Mouse (Mus musculus): ENCODE measurements around the gene Ifnar1. TPM values are rescaled to one million over a fixed set of nuclear protein-coding genes. Genes with fewer than 3 reads are reported as not detected.

Gene Ifnar1
- polyA plus RNA-seq, 1 experiment: 12.4 TPM

DNA sequence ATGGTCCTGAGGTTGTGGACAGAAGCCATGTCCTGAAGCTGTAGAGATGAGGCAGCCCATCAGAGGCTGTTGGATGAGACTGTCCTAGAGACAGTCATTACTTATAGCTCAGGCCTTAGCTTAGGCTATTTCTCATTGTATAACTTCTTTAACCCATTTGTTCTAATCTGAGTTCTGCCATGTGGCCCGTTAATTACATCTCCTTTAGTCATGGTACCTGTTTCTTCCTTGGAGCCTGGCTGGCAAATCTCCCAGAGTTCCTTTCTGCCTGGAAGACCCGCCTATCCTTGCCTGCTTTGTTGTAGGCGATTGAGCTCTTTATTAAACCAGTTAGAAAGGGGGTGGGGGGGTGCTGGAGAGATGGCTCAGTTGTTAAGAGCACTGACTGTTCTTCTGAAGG, 11.7 kb downstream of the Ifnar1 start:
- TF ChIP-seq POLR2A (IDR thresholded peaks at IDR 0.05; ENCODE audit: low read depth, low read length): no peak
- TF ChIP-seq CTCF (IDR thresholded peaks at IDR 0.05; ENCODE audit: extremely low read depth, insufficient read length, insufficient replicate concordance, low read depth, low read length): no peak
- Histone ChIP-seq H3K36me3 (ENCODE audit: control insufficient read depth, insufficient read depth, low read length) (peaks cover 75% of the 10 kb centered on the region), H3K4me3 (ENCODE audit: low read depth, low read length) (no peak overlapping the region), H3K27ac (ENCODE audit: insufficient read depth, low read depth, low read length) (no peak overlapping the region), H3K27me3 (ENCODE audit: control insufficient read depth, insufficient read depth, low read length) (no peaks in the 10 kb centered on the region), H3K4me1 (ENCODE audit: control insufficient read depth, insufficient read depth, insufficient read length, low read length) (no peaks in the 10 kb centered on the region)
- 87% methylated on average over 3 of the region's 3 CpGs for WGBS

DNA sequence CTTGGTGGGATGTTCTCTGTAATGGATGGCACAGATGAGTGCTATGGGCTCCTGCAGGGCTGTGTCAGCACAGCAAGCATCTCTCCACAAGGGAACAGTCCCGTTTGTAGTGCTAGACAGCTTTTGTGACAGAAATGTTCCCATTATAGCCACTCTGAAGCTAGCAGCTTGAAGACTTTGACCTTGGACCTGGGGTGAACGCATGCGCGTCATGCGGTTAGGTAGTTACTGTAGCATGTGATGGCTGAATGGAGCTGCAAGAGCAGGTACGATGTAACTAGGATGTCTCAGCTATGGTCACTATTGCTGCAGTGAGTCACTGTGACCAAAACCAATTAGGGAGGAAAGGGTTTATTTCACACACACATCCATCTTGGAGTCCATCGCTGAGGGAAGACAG, 13.0 kb downstream of the Ifnar1 start:
- TF ChIP-seq POLR2A (IDR thresholded peaks at IDR 0.05; ENCODE audit: low read depth, low read length): no peak
- TF ChIP-seq CTCF (IDR thresholded peaks at IDR 0.05; ENCODE audit: extremely low read depth, insufficient read length, insufficient replicate concordance, low read depth, low read length): no peak
- Histone ChIP-seq H3K27ac (ENCODE audit: insufficient read depth, low read depth, low read length) (no peak overlapping the region), H3K27me3 (ENCODE audit: control insufficient read depth, insufficient read depth, low read length) (no peaks in the 10 kb centered on the region), H3K36me3 (ENCODE audit: control insufficient read depth, insufficient read depth, low read length) (peaks cover 70% of the 10 kb centered on the region), H3K4me3 (ENCODE audit: low read depth, low read length) (no peak overlapping the region), H3K4me1 (ENCODE audit: control insufficient read depth, insufficient read depth, insufficient read length, low read length) (no peaks in the 10 kb centered on the region)
- WGBS: 86% methylated on average over 7 of the region's 7 CpGs

DNA sequence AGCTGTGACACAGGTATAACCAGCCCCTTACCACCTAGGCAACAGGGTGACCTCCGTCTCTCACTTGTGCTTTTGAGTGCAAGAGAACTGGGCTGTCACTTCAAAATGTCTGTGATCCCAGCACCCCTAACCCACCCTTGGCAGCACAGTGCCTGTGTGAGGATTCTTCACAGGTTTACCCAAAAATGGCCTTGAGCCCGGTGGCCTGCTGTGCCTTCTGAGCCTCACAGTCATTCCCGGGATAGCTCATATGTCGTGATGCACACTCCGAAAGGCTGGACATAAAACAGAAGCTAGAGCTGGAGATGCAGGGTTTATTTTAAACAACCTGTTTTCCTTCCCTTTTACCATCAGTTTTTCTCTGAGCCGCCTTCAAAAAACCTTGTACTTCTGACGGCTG, 19.7 kb downstream of the Ifnar1 start:
- peaks cover 69% of the 10 kb centered on the region for H3K36me3 ChIP-seq (ENCODE audit: control insufficient read depth, insufficient read depth, low read length)
- H3K27me3 ChIP-seq (ENCODE audit: control insufficient read depth, insufficient read depth, low read length): no peaks in the 10 kb centered on the region
- H3K4me3 ChIP-seq (ENCODE audit: low read depth, low read length): no peak overlapping the region
- H3K27ac ChIP-seq (ENCODE audit: insufficient read depth, low read depth, low read length): no peak overlapping the region
- H3K4me1 ChIP-seq (ENCODE audit: control insufficient read depth, insufficient read depth, insufficient read length, low read length): no peaks in the 10 kb centered on the region
- TF ChIP-seq POLR2A (IDR thresholded peaks at IDR 0.05; ENCODE audit: low read depth, low read length) (no peak), CTCF (IDR thresholded peaks at IDR 0.05; ENCODE audit: extremely low read depth, insufficient read length, insufficient replicate concordance, low read depth, low read length) (no peak)
- 94% methylated on average over 7 of the region's 7 CpGs for WGBS

DNA sequence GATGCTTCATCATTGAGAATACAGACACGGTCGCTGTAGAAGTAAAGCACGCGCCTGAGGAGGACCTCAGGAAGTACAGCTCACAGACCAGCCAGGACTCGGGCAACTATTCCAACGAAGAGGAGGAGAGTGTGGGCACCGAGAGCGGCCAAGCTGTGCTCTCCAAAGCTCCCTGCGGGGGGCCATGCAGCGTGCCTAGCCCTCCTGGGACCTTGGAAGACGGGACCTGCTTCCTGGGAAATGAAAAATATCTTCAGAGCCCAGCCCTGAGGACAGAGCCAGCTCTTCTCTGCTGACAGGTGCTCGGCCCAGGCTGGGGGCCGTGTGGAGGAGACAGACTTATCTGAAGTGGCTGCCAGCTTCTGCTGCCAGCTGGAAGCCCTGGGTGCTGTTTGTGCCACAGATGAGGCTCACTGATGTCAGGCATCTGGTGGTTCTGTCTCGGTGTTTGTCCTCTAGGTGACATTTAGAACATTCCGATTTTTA, 20.1 kb downstream of the Ifnar1 start:
- 88% methylated on average over 15 of the region's 15 CpGs for WGBS
- Histone ChIP-seq H3K36me3 (ENCODE audit: control insufficient read depth, insufficient read depth, low read length) (peaks cover 66% of the 10 kb centered on the region), H3K4me1 (ENCODE audit: control insufficient read depth, insufficient read depth, insufficient read length, low read length) (no peaks in the 10 kb centered on the region)

DNA sequence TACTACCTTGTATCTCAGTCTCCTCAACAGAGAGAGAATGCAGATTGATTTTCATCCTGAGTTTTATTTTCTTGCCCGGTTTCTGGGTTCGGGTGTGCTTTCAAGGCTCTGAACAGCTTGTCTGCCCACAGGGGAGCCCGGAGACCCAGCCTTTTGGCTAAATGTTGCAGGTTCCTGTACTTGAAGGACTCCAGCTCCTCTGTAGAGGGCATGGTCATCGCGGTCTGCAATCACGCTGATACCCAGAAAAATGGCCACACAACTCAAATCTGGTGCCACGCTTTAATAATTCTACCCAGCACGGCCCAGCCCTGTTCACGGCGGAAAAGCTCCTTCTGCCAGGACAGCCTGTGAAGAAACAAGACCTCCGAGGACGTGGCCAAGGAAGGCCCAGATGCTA, 21.4 kb downstream of the Ifnar1 start:
- no peaks in the 10 kb centered on the region for H3K4me1 ChIP-seq (ENCODE audit: control insufficient read depth, insufficient read depth, insufficient read length, low read length)
- no peak overlapping the region for H3K27ac ChIP-seq (ENCODE audit: insufficient read depth, low read depth, low read length)
- WGBS: 96% methylated on average over 12 of the region's 12 CpGs
- TF ChIP-seq POLR2A (IDR thresholded peaks at IDR 0.05; ENCODE audit: low read depth, low read length) (no peak), CTCF (IDR thresholded peaks at IDR 0.05; ENCODE audit: extremely low read depth, insufficient read length, insufficient replicate concordance, low read depth, low read length) (no peak)
- H3K36me3 ChIP-seq (ENCODE audit: control insufficient read depth, insufficient read depth, low read length): peaks cover 58% of the 10 kb centered on the region
- H3K27me3 ChIP-seq (ENCODE audit: control insufficient read depth, insufficient read depth, low read length): no peaks in the 10 kb centered on the region
- no peak overlapping the region for H3K4me3 ChIP-seq (ENCODE audit: low read depth, low read length)

More for the DNA sequence above, 20.1 kb downstream of the Ifnar1 start:
- TF ChIP-seq CTCF (IDR thresholded peaks at IDR 0.05; ENCODE audit: extremely low read depth, insufficient read length, insufficient replicate concordance, low read depth, low read length): no peak
- TF ChIP-seq POLR2A (IDR thresholded peaks at IDR 0.05; ENCODE audit: low read depth, low read length): no peak
- no peak overlapping the region for H3K4me3 ChIP-seq (ENCODE audit: low read depth, low read length)
- no peak overlapping the region for H3K27ac ChIP-seq (ENCODE audit: insufficient read depth, low read depth, low read length)
- no peaks in the 10 kb centered on the region for H3K27me3 ChIP-seq (ENCODE audit: control insufficient read depth, insufficient read depth, low read length)

DNA sequence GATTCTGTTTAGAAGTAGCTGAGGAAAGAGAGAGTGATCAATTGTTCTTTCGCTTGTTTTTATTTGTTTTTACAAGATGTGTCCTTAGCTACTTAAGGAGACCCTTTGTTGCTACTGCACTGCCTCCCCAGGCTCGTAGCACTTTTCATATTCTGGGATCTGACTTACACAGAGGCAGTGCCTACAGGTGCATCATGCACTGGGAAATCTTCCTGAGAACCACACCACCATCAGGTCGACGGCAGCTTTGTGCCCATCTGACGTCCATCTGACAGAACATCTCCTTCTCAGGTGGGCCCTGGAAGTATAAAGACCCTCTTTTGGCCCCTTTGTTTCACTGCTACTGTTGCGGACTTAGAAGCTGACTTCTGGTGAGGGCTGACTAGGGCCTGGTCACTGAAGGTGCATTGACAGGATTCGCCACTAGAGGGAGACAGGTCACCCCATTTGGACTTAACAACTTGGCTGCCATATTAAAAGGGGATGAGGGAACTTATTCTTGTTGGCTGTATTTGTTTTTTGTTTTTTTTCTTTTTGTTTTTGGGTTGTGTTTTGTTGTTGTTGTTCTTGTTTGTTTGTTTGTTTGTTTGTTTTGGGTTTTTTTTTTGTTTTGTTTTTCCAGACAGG, 27.2 kb downstream of the Ifnar1 start:
- Histone ChIP-seq H3K27me3 (ENCODE audit: control insufficient read depth, insufficient read depth, low read length) (no peaks in the 10 kb centered on the region), H3K4me3 (ENCODE audit: low read depth, low read length) (no peak overlapping the region), H3K4me1 (ENCODE audit: control insufficient read depth, insufficient read depth, insufficient read length, low read length) (no peaks in the 10 kb centered on the region), H3K27ac (ENCODE audit: insufficient read depth, low read depth, low read length) (no peak overlapping the region), H3K36me3 (ENCODE audit: control insufficient read depth, insufficient read depth, low read length) (peaks cover 9% of the 10 kb centered on the region; the same call in 1 of the 2 replicates)
- WGBS: 34% methylated on average over 7 of the region's 7 CpGs
- TF ChIP-seq CTCF (IDR thresholded peaks at IDR 0.05; ENCODE audit: extremely low read depth, insufficient read length, insufficient replicate concordance, low read depth, low read length) (peak; percentile 86; the same call in 1 of the 2 replicates), POLR2A (IDR thresholded peaks at IDR 0.05; ENCODE audit: low read depth, low read length) (no peak)

DNA sequence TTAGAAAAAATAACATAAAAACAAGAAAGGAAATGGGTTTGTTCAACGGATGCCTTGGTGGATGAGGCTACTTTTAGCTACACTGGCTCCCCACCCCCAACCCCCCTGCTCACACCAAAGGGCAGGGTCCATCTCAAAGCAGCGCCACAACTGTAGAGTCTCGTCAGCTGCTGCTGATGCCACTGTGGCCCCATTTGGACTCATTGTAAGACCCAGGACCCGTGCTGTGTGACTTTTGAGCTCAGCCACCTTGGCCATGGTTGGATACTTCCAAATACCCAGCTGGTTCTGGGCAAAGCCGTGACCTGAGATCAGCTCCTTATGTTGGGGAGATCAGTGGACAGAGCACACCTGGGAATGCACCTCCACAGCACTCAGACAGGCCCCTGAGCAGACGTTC, 28.1 kb downstream of the Ifnar1 start:
- Histone ChIP-seq H3K27ac (ENCODE audit: insufficient read depth, low read depth, low read length) (no peak overlapping the region), H3K4me1 (ENCODE audit: control insufficient read depth, insufficient read depth, insufficient read length, low read length) (no peaks in the 10 kb centered on the region), H3K4me3 (ENCODE audit: low read depth, low read length) (no peak overlapping the region), H3K36me3 (ENCODE audit: control insufficient read depth, insufficient read depth, low read length) (peaks cover 4% of the 10 kb centered on the region; the same call in 1 of the 2 replicates), H3K27me3 (ENCODE audit: control insufficient read depth, insufficient read depth, low read length) (no peaks in the 10 kb centered on the region)
- WGBS: 92% methylated on average over 6 of the region's 6 CpGs
- no peak for TF ChIP-seq CTCF (IDR thresholded peaks at IDR 0.05; ENCODE audit: extremely low read depth, insufficient read length, insufficient replicate concordance, low read depth, low read length)
- no peak for TF ChIP-seq POLR2A (IDR thresholded peaks at IDR 0.05; ENCODE audit: low read depth, low read length)
